Mouse (Mus musculus): ENCODE results near the gene Gid8. TPM values are rescaled to one million over a fixed set of nuclear protein-coding genes. Genes with fewer than 3 reads are reported as not detected.
"Not testable (repeated sequence)": the region's sequence is repeated elsewhere in the genome, so short reads cannot be mapped to it uniquely, and the experiment has no call there.

The Gid8 gene
- total RNA-seq, 2 experiments from 2014 or later = 61.8 to 63.6 TPM

DNA sequence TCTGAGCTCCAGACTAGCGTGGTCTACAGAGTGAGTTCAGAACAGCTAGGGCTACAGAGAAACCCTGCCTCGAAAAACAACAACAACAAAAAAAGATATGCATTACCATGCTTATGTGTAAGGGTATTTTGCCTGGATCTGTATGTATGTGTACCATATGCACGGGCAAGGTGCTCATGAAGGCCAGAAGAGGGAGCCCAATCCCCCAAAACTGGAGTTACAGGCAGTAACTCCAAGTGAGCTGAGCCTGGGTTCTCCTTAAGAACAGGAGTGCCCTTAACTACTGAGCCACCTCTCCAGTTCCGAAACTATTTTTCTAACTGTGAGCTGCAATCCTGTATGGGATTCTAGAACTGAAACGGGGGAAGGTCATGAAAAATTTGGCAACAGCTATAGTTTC is 3.9 kb upstream of the Gid8 start:
- intact Hi-C loops (cut with DNase I) = no loop called here
- DNase-seq (ENCODE audit: low spot score in 2 of 2) = no peak

DNA sequence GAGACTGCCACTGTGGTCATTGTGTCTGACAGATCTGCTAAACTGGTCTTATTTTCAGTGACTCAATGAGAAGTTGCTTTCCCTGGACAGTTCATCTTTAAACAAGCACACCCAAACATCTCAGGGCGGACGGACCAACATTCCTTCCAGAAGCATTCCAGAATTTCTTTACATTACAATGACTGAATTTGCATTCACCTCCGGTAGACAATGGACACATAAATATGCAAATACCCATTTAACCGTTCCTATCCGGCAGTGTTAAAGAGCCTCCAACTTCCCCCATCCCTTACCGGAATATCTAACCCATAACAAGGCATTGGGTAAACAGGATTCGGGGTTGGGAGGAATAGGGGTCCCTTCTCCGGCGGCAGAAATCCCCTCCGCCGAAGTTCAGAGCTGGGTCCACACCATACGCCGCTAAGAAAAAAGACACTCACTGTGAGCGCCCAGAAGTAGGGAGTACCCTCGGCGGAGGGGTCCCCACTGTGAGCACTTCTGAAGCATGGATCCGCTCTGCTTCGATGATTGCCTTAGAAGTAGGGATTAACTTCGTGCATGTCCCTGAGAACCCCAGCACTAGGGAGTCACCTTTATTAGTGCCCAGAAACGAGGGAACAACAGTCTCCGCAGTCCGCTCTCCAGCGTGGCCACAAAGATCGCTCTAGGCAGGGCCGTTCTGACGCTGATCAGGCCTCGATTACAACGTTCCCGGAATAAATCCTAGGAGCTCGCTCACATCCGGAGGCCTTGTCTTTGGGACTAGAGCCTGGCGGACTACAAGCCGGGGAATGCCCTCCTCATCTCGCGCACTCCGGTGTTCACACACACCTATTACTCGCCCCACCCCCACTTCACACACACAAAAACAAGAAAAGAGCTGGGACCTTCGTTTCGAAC is 644 bp upstream of the Gid8 start:
- intact Hi-C loops (cut with DNase I) = no loop called here
- no peak for DNase-seq (ENCODE audit: low spot score in 2 of 2)

DNA sequence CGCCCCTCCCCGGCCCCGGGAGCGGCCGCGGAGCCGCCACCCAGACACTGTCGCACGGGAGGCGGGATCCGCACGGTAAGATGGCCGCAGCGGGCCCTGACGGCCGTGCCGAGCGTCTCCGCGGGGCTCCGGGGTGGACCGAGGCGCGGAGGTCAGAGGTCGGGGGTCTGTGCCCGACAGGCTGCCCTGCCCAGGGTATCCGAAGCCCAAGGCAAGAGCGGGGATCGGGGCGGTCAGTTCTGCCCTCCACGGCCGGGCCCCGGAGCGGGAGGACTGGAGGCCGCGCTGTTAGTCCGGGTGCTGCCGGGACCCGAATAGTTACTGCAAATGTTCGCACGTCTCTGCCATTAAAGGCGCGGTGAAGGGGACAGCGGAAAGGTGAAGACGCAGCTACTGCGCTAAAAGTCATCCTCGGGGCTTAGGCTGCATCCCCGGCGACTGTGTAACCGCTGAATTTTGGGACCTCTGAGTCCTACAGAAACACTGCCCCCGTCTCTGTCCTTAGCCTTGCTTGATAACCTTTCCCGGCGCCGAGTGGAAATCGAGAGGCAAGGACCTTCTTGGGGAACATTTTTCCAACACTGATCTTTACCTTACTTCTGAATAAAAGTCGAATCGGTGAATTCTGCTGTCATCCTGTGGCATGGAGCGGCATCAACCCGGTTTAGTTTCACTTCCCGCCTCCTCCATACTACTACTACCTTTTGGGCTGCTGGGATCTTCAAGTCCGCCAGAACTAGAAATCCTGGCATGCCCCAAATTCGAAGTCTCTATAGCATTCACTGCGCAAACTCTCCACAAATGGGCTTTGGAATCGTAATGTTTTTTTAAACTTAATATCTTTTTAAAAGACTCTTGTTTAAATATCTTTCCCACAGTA is 599 bp downstream of the Gid8 start:
- DNase-seq (ENCODE audit: low spot score in 2 of 2) = no peak
- intact Hi-C loops (cut with DNase I) = no loop called here

DNA sequence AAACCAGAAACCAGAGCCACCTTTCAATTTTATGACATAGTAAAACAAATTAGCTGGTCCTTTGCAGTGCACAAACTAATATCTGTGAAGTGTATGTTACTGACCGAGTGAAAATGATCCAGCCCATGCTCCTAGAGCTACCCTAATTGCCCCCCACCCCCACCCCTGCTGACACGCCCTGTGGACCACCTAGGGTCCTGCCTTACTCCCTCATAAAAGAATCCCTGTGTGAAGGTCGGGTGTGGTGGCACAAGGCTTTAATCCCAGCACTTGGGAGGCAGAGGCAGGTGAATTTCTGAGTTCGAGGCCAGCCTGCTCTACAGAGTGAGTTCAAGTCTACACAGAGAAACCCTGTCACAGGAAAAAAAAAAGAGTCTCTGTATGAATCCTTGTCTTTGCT is 1.6 kb downstream of the Gid8 start:
- no peak for DNase-seq (ENCODE audit: low spot score in 2 of 2)
- intact Hi-C loops (cut with DNase I) = no loop called here

DNA sequence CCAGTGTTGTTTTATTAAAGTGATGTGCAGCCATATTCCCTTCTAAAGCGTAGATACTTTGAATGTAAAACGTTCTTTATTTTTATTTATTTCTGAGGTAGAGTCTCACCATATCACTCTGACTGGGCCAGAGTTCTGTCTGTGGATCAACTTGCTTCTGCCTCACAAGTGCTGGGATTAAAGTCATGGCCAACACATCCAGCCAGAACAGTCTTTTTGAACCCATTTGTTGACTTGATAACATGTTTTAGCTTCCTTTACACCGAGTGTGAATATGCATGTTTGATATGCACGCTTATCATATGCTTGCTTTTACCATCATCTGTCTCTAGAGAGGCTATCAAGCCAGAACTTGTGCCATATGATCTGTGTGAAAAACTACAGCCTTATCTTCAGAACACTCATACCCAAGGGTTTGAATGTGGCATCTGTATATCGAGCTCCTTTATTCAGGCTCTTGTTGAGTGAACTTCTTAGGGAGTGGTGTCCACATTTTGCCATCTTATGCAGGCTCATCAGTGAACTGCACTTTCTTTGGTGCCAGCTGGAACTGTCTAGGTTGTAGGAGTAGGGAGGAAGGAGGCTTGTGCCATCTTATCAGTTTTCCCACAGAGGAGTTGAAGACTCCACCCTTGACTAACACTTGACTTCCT is 2.2 kb downstream of the Gid8 start:
- DNase-seq (ENCODE audit: low spot score in 2 of 2) = no peak
- intact Hi-C loops (cut with DNase I) = no loop called here

DNA sequence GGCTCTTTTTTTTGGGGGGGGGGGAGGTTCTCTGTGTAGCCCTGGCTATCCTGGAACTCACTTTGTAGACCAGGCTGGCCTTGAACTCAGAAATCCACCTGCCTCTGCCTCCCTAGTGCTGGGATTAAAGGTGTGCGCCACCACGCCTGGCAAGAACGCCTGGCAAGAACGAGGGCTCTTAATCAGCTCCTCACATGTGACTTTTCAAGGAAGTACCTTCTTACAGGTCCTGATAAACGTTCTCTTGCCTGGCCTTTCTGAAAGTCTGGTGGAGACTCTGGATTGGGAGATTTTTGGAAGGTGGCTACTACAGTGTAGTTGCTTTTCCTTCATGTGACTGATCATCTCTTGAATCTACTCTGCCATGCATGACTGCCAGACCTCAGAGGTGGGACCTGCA is 12.8 kb downstream of the Gid8 start:
- DNase-seq (ENCODE audit: low spot score in 2 of 2); intact Hi-C loops (cut with DNase I): not testable (repeated sequence)

DNA sequence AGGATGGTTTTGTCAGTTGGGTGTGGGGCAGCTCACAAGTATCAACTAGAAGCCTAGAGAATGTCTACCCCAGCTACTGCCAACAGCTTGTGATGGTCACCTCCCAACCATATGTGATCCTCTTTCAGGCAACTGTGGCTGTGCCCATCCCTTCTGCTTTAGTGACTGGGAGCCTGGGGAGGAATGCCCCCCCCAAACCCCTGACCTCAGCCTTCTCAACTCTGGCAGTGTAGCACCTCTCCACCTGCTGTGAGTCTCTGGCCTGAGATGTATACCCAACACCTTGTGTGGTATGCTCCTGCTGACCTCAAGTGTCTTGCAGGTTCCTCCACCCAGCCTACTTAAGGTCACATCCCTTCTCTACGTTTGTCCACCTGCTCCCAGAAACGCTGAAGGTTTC is 13.9 kb downstream of the Gid8 start:
- no peak for DNase-seq (ENCODE audit: low spot score in 2 of 2)
- intact Hi-C loops (cut with DNase I) = no loop called here

DNA sequence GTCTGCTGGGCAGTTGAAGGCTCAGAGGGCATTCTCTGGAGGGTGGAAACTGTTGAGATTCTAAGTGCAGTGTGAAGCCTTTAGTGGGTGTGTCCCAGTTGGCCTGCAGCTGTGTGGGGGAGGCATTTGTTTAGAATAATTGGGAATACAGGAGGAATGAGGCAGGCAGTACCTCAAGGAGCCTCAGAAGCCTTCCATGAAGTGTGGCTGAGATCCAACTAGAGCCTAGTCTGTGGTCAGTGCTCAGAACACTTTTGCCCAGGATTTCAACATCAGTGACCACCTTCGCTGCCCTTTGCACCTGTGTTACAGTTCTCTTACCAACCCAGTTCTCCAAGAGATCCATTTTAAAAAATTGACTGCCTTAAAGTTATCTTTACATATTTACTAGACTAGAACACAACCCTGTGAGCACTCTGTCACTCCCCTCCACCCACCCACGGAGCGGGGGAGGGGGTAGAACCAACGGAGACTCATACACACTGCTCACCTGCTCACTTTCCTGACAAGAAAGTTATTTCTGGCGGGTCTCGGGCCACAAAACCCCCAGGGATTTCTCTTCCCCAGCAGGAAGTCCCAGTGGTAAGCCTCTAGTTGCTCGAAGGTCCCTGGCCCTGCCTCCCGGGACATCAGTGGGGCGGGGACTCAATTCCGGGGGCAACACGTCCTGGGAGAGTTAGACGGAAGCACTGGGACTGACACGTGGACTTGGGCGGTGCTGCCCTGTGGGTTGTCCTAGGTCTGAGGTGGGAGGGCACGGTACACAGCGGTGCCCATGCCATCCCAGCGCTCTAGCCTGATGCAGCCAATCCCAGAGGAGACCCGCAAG is 14.9 kb downstream of the Gid8 start, which contains the start of gene Slc17a9:
Gene Slc17a9 (plus strand): TSS at position 679 of the 829 bp plus-strand sequence.
- intact Hi-C loops (cut with DNase I) = no loop called here
- no peak for DNase-seq (ENCODE audit: low spot score in 2 of 2)

DNA sequence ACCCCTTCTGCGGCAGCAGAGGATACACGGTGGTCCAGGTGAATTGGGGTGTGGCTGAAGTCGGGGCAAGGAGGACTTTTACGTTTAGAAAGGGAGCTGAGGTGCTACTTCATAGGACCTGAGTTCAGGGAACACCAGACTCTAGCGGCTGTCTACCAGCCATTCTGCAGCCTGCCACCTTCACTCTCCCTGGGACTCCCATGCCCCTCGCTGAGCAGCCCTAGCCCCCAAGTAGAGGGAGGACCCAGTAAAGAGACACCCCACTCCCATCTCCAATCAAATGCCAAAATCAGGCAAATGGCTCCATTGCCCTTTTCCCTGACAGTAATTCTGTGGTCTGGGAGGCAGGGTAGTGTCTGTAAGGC is 15.5 kb downstream of the Gid8 start:
- intact Hi-C loops (cut with DNase I) = no loop called here
- DNase-seq (ENCODE audit: low spot score in 2 of 2) = no peak

DNA sequence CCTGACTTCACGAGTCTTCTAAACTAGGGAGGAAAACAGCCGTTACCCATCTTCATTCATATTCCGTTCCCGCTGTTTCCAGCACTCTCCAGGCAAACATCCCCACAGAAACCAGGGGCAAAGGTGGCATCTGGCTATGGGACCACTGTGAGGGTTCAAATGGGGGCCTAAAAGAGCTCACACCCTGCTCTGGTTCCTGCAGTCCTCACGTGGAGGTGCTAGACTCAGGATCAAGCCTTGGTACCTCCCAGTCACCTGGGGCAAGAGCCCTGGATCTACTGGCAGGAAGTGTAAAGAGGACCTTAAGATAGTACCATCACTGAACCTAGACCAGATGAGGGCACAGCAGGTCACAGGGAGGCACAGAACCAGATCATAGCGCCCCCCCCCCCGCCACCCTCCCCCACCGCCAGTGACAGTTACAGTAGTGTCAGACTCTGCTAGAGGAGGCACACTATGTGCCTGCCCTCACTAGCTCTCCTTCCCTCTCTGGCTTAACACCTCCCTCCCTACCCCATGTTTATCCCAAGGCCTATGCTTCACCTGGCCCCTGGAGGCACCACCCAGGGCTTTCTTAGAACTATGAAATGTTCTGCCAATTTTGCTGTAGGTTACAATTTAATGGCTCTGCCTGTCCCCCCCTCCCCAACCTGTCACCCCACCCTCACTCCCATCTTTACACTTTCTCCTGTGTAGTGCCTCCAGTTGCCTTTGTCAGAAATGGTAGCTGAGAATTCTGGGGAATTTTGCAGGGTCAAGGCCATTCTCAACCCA is 16.1 kb downstream of the Gid8 start:
- intact Hi-C loops (cut with DNase I) = no loop called here
- no peak for DNase-seq (ENCODE audit: low spot score in 2 of 2)

DNA sequence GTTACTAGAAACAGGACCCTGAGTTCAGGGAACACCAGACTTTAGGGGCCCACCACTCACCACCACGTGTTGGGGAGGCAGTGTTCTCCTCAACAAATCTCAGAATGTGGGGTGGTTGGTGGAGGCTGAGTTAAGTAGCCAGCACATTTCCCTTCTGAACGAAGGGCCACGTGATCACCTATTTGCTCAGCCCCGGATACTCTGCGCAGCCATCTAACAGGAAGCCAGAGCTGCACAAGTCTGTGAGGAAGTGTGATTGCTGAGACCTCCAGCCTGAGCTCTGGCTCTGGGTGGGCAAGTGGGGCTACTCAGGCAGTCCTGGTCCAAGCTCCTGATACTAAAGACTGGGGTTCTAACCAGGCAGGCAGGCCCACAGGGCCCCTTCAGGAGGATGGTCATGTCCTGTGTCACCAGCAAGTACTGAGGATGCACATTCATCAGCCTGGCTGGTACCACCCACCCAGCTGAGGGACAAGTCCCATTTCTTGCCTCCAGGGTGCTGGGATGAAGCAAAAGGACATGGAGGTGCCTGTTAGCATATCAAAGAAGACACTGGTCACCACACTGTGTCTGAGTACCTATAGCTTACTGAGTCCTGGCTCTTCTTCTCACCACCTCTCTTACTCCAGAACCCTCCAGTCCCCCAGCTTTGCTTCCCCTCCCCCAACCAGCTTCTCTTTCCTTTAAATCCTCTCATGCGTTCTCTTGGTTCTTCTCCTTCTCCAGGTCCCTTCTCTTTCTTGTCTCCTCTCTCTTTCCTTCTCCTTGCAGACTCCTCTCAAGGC is 16.9 kb downstream of the Gid8 start:
- DNase-seq (ENCODE audit: low spot score in 2 of 2) = no peak
- intact Hi-C loops (cut with DNase I) = no loop called here

DNA sequence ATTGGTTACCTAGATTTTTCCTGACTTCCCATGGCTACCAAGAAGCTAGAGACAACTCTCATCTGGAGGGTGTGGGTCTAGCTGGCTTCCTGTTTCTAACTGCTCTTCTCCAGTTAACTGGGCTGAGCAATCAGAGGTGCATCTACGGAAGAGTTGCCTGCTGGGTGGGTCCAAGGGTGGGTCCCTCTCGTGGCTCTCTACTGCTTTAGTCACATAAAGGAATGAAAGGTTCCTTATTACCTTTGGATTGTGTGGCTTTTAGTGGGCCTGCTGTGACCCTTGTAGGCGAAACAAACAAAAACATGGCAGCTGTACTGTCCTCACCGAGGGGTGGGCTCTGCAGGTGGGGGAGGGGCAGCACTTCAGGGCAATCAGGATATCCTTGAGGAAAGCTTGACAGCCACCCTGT is 17.7 kb downstream of the Gid8 start:
- intact Hi-C loops (cut with DNase I) = no loop called here
- no peak for DNase-seq (ENCODE audit: low spot score in 2 of 2)

DNA sequence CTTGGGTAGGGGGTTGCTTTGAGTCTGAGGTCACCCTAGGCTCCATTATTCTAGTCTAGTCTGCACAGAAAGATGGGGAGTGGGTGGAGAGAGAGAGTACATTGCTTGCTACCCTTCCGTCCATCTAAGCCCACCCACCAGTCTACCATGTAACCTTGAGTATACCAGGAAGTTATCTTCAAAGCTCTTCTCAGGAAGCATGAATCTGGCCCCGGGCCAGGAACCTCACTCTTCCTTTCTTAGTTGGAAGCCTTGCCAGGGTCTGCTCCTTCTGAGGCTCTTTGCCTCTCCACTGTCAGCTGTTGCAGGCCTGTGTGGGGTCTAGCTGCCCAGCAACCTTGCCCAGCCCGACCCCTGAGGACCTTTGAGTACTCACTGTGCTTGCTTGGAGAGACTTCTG is 21.1 kb downstream of the Gid8 start:
- DNase-seq (ENCODE audit: low spot score in 2 of 2) = no peak
- intact Hi-C loops (cut with DNase I) = no loop called here

DNA sequence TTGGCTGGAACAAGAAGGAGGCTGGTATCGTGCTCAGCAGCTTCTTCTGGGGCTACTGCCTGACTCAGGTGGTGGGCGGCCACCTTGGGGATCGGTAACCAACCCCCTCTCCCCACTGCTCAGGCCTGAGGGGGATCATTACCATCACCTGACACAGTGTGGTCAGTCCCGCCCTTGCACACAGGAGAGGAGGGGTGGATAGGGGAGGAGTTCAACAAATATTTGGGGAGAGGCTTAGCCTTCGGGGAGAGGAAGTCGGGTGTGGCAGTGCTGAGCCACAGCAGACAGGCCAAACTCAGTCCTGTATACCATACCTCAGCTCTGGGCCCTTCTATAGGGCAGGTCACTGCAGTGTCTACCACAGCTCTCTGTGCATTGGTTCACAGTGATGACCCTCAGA is 22.1 kb downstream of the Gid8 start:
- no peak for DNase-seq (ENCODE audit: low spot score in 2 of 2)
- intact Hi-C loops (cut with DNase I) = no loop called here

DNA sequence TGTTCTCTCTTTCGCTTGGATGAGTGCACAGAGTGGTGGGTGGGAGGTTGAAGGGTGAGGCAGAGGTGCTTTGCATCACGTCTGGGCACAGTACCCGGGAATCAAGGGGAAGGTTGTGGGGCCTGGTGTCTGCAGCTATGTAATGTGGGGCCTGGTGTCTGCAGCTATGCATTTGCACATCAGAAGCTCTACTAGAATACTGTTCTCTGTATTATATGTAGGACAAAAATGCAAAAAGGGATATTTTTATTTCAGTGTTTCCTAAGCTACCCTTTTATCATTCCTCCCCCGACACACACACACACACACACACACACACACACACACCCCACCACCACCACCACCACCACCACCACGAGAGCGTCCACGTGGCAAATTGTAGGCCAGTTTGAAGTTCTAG is 25.3 kb downstream of the Gid8 start:
- peak in 1 of 2 experiments; percentile 62 for DNase-seq (ENCODE audit: low spot score in 2 of 2)

DNA sequence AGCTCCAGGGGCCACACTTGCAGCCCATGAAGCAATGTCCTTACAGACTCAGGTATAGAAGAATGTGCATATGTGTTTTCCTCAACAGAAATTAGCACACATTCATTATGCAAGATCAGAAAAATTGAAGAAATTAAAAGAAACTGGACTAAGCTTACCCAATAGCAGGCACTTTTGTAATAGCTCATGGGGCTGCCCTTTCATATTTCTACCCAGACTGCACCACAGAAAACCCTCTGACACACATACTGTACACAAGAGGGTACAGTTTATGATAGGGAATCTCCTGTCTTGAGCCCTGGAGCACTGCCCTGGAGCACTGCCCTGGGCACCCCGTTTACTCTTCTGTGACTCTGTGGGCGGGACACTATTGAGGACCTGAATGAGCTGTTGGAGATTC is 28.1 kb downstream of the Gid8 start:
- intact Hi-C loops (cut with DNase I) = no loop called here
- DNase-seq (ENCODE audit: low spot score in 2 of 2) = no peak

More for the DNA sequence above, 25.3 kb downstream of the Gid8 start:
- intact Hi-C loops (cut with DNase I) = no loop called here

DNA sequence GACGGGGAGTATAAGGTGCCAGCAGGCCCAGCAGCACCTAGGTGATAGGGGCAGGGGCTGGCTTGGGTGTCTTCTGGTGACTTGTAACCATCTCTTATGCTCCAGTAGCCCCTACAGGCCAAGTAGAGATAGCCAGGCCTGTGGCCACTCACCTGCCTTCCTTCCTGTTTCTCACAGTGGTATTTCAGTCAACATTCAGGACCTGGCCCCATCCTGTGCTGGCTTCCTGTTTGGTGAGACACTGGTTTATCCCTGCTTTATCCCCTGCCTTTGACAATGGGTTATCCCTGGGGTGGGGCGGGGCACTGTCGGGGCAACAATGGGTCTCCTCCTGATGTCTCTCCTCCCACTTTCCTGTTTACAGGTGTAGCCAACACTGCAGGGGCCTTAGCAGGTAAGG is 30.4 kb downstream of the Gid8 start:
- intact Hi-C loops (cut with DNase I) = loop anchor here (10.0 kb wide), 1 partner anchor 266 kb away; no protein-coding TSS in a partner anchor
- DNase-seq (ENCODE audit: low spot score in 2 of 2) = no peak

DNA sequence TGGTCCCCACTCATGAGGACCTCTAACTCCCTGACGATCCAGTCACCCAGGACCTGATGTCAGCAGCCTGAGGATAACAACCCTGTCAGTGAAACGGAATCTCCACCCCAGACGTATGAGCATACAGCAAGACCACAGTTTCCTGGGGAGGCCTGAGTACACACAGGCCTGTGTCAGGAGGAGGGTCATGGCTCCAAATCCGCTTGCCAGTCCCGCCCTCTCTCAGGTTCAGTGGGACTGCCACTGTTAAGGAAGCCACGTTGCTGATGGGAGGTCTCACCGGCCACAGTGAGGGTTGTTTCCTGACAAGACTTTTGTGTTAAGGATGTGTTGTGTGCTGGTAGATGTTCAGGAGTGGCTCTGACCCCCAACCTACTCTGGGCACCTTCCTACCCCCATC is 31.5 kb downstream of the Gid8 start:
- DNase-seq (ENCODE audit: low spot score in 2 of 2) = no peak
- intact Hi-C loops (cut with DNase I) = loop anchor here (10.0 kb wide), 1 partner anchor 267 kb away; no protein-coding TSS in a partner anchor
